ENCODE assay signal across 10 mouse cellular contexts in the genomic region with DNA sequence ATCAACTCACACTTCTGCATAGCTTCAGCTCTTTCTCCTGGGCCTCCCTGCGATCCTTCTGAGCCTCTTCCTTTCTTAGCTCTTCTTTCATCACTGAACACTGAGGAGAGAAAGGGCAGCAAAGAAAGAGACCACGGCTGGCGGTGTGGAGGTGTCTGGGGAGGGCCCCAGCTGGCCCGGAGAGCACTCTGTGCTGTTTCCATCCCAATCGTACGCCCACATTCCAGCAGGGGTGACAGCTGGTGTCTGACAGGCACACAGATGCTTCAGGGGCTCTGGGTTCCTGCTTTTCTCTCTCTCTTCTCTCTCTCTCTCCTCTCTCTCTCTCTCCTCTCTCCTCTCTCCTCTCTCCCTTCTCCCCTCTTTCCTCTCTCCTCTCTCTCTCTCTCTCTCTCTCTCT. TPM values are rescaled to one million over a fixed set of nuclear protein-coding genes. Genes with fewer than 3 reads are reported as not detected.
DNase-seq lines count a peak whose midpoint lies in the region; ATAC-seq lines count a peak whose summit lies in the region.
"Had no signal": no experiment of that assay in that cellular context is flagged by ENCODE, and none has a peak within 500 bp of the region (broad histone marks: within the 10 kb centered on the region; RNA-seq: fewer than 3 reads in every experiment).

No protein-coding gene starts in this region.

- no peaks in the 10 kb centered on the region for H3K27me3 ChIP-seq in heart, embryonic 10.5 days (ENCODE audit: insufficient read depth, poor library complexity, severe bottlenecking)
- no peaks in the 10 kb centered on the region for H3K27me3 ChIP-seq in neural tube, embryonic 11.5 days (ENCODE audit: control insufficient read depth, insufficient read depth, low read length)
- no peaks in the 10 kb centered on the region for H3K27me3 ChIP-seq in neural tube, embryonic 15.5 days (replicated peaks)

- H3K4me3 ChIP-seq in heart, embryonic 10.5 days, result peak overlapping the region; percentile 19
- H3K4me3 ChIP-seq in neural tube, embryonic 11.5 days (ENCODE audit: low read depth, low read length), result no peak overlapping the region
- H3K4me3 ChIP-seq in neural tube, embryonic 15.5 days (replicated peaks), result no peak overlapping the region

- 0 out of 2 replicates have a peak, but pooled peaks cover 4% of the 10 kb centered on the region for H3K9me3 ChIP-seq in heart, embryonic 10.5 days
- peaks cover 2% of the 10 kb centered on the region; the same call in 1 of the 2 replicates for H3K9me3 ChIP-seq in neural tube, embryonic 11.5 days (ENCODE audit: control insufficient read depth, low read length)
- H3K9me3 ChIP-seq in neural tube, embryonic 15.5 days (replicated peaks), result no peaks in the 10 kb centered on the region

- intact Hi-C loops in left cerebral cortex, postnatal 36 days (cut with DNase I), result no loop called here

- peak overlapping the region; percentile 80 for H3K27ac ChIP-seq in heart, embryonic 10.5 days
- no peak overlapping the region for H3K27ac ChIP-seq in neural tube, embryonic 11.5 days (ENCODE audit: low read depth, low read length)
- no peak overlapping the region for H3K27ac ChIP-seq in neural tube, embryonic 15.5 days (replicated peaks)
- H3K27ac ChIP-seq: stomach, postnatal 0 days had no signal

- peaks cover 22% of the 10 kb centered on the region for H3K4me1 ChIP-seq in heart, embryonic 10.5 days
- H3K4me1 ChIP-seq in neural tube, embryonic 11.5 days (ENCODE audit: control insufficient read depth, insufficient read depth, low read length), result no peaks in the 10 kb centered on the region
- peaks cover 8% of the 10 kb centered on the region; the same call in 1 of the 2 replicates for H3K4me1 ChIP-seq in neural tube, embryonic 15.5 days

- peaks cover 5% of the 10 kb centered on the region; the same call in 1 of the 2 replicates for H3K36me3 ChIP-seq in heart, embryonic 10.5 days
- H3K36me3 ChIP-seq in neural tube, embryonic 11.5 days (ENCODE audit: control insufficient read depth, insufficient read depth, low read length), result no peaks in the 10 kb centered on the region
- H3K36me3 ChIP-seq in neural tube, embryonic 15.5 days, result no peaks in the 10 kb centered on the region

- H3K4me2 ChIP-seq in neural tube, embryonic 11.5 days (ENCODE audit: low read depth), result no peak overlapping the region
- no peak overlapping the region for H3K4me2 ChIP-seq in neural tube, embryonic 15.5 days

- DNase-seq in heart, embryonic 10.5 days (ENCODE audit: low spot score), result no peak
- no peak for DNase-seq in heart, adult 8-10 months (ENCODE audit: low spot score)
- peak; percentile 48 for DNase-seq in neural tube, embryonic 11.5 days (ENCODE audit: low spot score)
- peak; percentile 68 to 75 for DNase-seq in left cerebral cortex, postnatal 36 days (ENCODE audit: low spot score in 2 of 2)
- no peak for DNase-seq in ovary, adult 18-20 months (ENCODE audit: low spot score)
- no peak for DNase-seq in cerebellum, postnatal 4 days (ENCODE audit: low spot score in 2 of 2)
- no peak for DNase-seq in natural killer cell, adult 2 months (ENCODE audit: low spot score in 2 of 2)
- DNase-seq: kidney, postnatal 10 days had no signal

- ATAC-seq in neural tube, embryonic 11.5 days (ENCODE audit: insufficient read depth, low FRiP score, low TSS enrichment), result no peak
- no peak for ATAC-seq in neural tube, embryonic 15.5 days (ENCODE audit: low FRiP score)

- H3K9ac ChIP-seq in neural tube, embryonic 11.5 days (ENCODE audit: low read length), result no peak overlapping the region
- H3K9ac ChIP-seq in neural tube, embryonic 15.5 days (replicated peaks), result no peak overlapping the region

- WGBS in heart, embryonic 10.5 days, result 20% methylated on average over 6 of the region's 6 CpGs
- WGBS in neural tube, embryonic 11.5 days, result 30% methylated on average over 6 of the region's 6 CpGs
- WGBS in neural tube, embryonic 15.5 days, result 22% methylated on average over 6 of the region's 6 CpGs

RNA-seq across cellular contexts. Expression of a gene that starts 50.3 kb away (rescaled TPM):
- 3.4 and 5.2 TPM in 2 replicates for polyA plus RNA-seq in heart, embryonic 10.5 days (2016; fragmentation: Nextera tagmentation; extraction: Ambion mirVana)
- under 1 TPM; 0.26 to 0.41 (median 0.35) TPM for total RNA-seq in heart, adult 8-10 months (2022)
- 1.5 and 1.8 TPM in 2 replicates for polyA plus RNA-seq in neural tube, embryonic 11.5 days (2014; fragmentation: Nextera tagmentation; extraction: Ambion mirVana)
- 4.5 and 4.8 TPM in 2 replicates for polyA plus RNA-seq in neural tube, embryonic 15.5 days (2015; fragmentation: Nextera tagmentation; extraction: Ambion mirVana)
- total RNA-seq in left cerebral cortex, postnatal 36 days (2021), result 10 to 100 TPM in 1 of 2 experiments, 1 to 10 TPM in 1; 5.1 to 10.8 TPM

Comparison
In these comparisons a context has a peak if more than half of its experiments do, and no peak if none do; other contexts are left out.
1. DNase-seq: peak in neural tube, embryonic 11.5 days (single experiment) and left cerebral cortex, postnatal 36 days (2 of 2); none in heart, embryonic 10.5 days (single experiment), heart, adult 8-10 months (single experiment), ovary, adult 18-20 months (single experiment), cerebellum, postnatal 4 days (0 of 2) and natural killer cell, adult 2 months (0 of 2).